Mouse (Mus musculus): ENCODE data around the gene Ppp2r5e. TPM values are rescaled to one million over a fixed set of nuclear protein-coding genes. Genes with fewer than 3 reads are reported as not detected.
A peak's percentile ranks its signal among the peaks of the same experiment; 100 is the strongest.

Gene Ppp2r5e
- polyA plus RNA-seq, 1 experiment from 2014 or later = 12.5 TPM

- no peak overlapping the region for H3K9ac ChIP-seq
- no peaks in the 10 kb centered on the region for H3K9me3 ChIP-seq
- H3K27ac ChIP-seq = no peak overlapping the region
- H3K27me3 ChIP-seq (replicated peaks) = no peaks in the 10 kb centered on the region
- no peaks in the 10 kb centered on the region for H3K36me3 ChIP-seq
- H3K4me1 ChIP-seq = peaks cover 9% of the 10 kb centered on the region
- H3K4me2 ChIP-seq = no peak overlapping the region
- WGBS = 75% methylated on average over 1 of the region's 1 CpGs
- H3K4me3 ChIP-seq (replicated peaks) = no peak overlapping the region
- ATAC-seq (ENCODE audit: insufficient read depth, low FRiP score, low read depth) = no peak
These were observed 25.9 kb downstream of the Ppp2r5e start for GRCm38 (mm10) chr12:75570138-75570537.

DNA sequence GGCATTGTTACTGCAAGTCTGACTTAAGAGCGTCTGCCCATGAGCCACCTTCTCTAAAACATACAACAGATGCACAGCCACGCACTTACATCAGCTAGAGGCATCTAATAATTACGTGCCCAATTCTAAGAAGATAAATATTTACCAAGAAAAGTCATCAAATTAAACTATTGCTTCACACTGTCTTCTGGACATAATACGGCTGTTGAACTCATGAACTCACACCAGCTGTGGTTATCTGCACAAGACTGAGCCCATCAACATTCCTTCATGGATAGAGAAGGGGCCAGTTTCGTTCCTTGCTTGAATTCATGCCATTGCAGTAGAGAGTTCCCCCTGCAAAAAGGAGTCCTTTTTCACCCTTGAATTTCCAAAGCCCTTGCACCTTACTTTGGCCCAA is 28.3 kb downstream of the Ppp2r5e start:
- no peak overlapping the region for H3K9ac ChIP-seq
- no peak for ATAC-seq (ENCODE audit: insufficient read depth, low FRiP score, low read depth)
- H3K4me1 ChIP-seq = peaks cover 13% of the 10 kb centered on the region
- no peaks in the 10 kb centered on the region for H3K27me3 ChIP-seq (replicated peaks)
- H3K4me2 ChIP-seq = no peak overlapping the region
- no peaks in the 10 kb centered on the region for H3K36me3 ChIP-seq
- peak overlapping the region; percentile 38; the same call in 1 of the 2 replicates for H3K27ac ChIP-seq
- no peak overlapping the region for H3K4me3 ChIP-seq (replicated peaks)
- 34% methylated on average over 5 of the region's 5 CpGs for WGBS
- H3K9me3 ChIP-seq = no peaks in the 10 kb centered on the region

DNA sequence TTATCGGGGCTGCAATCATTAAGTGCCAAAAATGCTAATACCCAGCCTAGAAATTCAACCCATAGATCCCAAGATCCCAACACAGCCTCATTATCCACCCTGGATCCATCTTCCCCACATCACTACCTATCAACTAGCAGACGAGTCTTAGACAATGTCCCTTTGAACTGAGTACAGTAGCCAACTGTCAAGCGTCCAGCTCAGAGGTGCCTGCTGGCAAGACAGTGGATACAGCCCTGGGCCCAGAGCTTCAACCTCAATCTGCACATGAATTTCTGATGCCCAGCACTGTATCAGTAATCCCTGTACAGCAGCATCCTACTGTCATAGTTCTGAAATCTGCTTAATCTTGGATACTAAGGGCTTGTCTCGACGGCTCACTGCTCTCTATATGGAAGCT is 30.3 kb downstream of the Ppp2r5e start:
- peaks cover 13% of the 10 kb centered on the region; the same call in 1 of the 2 replicates for H3K4me1 ChIP-seq
- 87% methylated on average over 5 of the region's 5 CpGs for WGBS
- no peak overlapping the region for H3K4me3 ChIP-seq (replicated peaks)
- no peak overlapping the region for H3K9ac ChIP-seq
- H3K9me3 ChIP-seq = no peaks in the 10 kb centered on the region
- no peaks in the 10 kb centered on the region for H3K36me3 ChIP-seq
- H3K27ac ChIP-seq = no peak overlapping the region
- no peak overlapping the region for H3K4me2 ChIP-seq
- ATAC-seq (ENCODE audit: insufficient read depth, low FRiP score, low read depth) = no peak
- H3K27me3 ChIP-seq (replicated peaks) = no peaks in the 10 kb centered on the region

DNA sequence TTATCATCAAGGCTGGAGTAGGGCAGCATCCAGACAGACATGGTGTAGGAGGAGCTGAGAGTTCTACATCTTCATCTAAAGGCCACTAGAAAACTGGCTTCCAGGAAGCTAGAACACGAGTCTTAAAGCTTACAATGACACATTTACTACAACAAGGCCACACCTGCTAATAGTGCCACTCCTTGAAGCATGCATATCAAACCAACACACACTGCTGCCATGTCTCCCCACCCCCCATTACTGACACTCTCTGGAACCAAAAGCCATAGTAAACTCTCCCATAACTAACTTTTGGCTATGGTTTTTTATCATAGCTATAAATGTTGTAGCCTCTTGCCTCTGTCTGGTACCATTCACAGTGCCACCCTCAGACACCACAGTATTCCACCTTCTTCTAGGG is 31.5 kb downstream of the Ppp2r5e start:
- H3K9me3 ChIP-seq = no peaks in the 10 kb centered on the region
- no peak overlapping the region for H3K27ac ChIP-seq
- H3K4me2 ChIP-seq = no peak overlapping the region
- WGBS = 59% methylated on average over 1 of the region's 1 CpGs
- no peaks in the 10 kb centered on the region for H3K27me3 ChIP-seq (replicated peaks)
- no peaks in the 10 kb centered on the region for H3K36me3 ChIP-seq
- no peak overlapping the region for H3K4me3 ChIP-seq (replicated peaks)
- no peak for ATAC-seq (ENCODE audit: insufficient read depth, low FRiP score, low read depth)
- H3K9ac ChIP-seq = no peak overlapping the region
- H3K4me1 ChIP-seq = peaks cover 13% of the 10 kb centered on the region; the same call in 1 of the 2 replicates

DNA sequence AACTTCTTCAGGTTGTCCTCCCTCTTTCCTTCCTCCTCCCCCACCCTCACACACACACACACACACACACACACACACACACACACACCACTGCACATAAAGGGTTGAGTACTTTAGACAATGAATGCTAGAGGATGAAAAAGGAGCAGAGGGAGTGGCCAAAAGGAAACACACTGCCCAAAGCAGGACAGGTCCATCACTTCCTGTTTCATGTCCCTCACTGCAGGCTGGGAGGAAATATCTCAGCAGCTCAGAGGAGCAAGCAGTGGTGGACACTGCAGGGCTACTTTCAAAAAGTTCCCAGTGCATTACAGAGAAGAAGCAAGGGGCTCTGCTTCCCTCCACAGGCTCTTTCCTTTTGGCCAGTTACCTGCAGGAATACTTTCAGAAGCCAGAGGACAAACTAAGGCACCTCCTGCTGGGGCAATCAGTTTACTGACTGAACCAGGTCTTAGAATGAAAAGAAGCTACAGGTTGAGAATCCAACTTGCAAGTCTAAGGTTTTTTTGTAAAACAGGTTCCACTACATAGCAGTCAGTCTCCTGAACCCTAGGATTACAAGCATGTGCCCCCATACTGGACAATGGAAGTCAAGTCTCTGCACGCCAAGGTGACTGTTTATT is 32.9 kb downstream of the Ppp2r5e start:
- Histone ChIP-seq H3K9me3 (no peaks in the 10 kb centered on the region), H3K36me3 (no peaks in the 10 kb centered on the region), H3K4me3 (replicated peaks) (no peak overlapping the region), H3K4me2 (no peak overlapping the region), H3K4me1 (peaks cover 9% of the 10 kb centered on the region; the same call in 1 of the 2 replicates), H3K27me3 (replicated peaks) (no peaks in the 10 kb centered on the region), H3K9ac (no peak overlapping the region), H3K27ac (peak overlapping the region; percentile 46; the same call in 1 of the 2 replicates)
- no peak for ATAC-seq (ENCODE audit: insufficient read depth, low FRiP score, low read depth)
- WGBS = 76% methylated on average over 1 of the region's 1 CpGs

DNA sequence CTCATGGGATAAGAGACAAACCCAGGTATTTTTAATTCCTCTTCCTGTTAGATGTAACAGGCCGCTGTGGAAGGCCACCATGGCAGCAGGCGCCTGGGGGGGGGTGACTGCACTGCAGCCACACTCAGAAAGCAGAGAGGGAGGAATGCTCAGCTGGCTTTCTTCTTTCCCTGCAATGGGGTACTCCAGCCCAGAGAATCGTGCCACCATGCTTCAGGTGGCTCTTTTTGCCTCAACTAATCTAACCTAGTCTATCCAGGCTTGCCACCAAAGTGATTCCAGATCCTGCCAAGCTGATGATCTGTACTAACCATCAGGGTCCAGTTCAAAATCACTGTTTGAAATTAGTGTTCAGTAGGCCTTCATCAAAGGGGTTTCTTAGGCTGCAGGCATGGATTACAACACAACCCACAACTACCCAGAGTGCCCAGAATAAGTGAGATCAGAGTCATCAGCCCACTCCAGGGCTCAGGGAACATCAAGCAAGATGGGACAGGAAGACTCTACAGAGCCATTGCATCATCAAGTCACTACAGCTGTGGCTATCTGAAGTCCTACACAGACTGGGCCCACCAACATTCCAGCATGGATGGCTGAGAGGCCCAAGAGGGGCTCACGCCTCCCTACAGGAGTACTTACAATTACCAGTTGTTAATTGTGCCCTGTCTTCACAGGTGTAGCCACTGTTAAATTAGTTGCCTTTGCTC is 35.2 kb downstream of the Ppp2r5e start:
- Histone ChIP-seq H3K9ac (no peak overlapping the region), H3K27me3 (replicated peaks) (no peaks in the 10 kb centered on the region), H3K27ac (no peak overlapping the region), H3K9me3 (no peaks in the 10 kb centered on the region), H3K4me2 (no peak overlapping the region), H3K4me3 (replicated peaks) (no peak overlapping the region), H3K4me1 (peaks cover 10% of the 10 kb centered on the region; the same call in 1 of the 2 replicates), H3K36me3 (no peaks in the 10 kb centered on the region)
- no peak for ATAC-seq (ENCODE audit: insufficient read depth, low FRiP score, low read depth)
- 89% methylated on average over 4 of the region's 4 CpGs for WGBS

- Histone ChIP-seq H3K27me3 (replicated peaks) (no peaks in the 10 kb centered on the region), H3K9me3 (no peaks in the 10 kb centered on the region), H3K9ac (no peak overlapping the region), H3K4me3 (replicated peaks) (no peak overlapping the region), H3K36me3 (no peaks in the 10 kb centered on the region), H3K4me1 (peaks cover 12% of the 10 kb centered on the region; the same call in 1 of the 2 replicates), H3K27ac (no peak overlapping the region), H3K4me2 (no peak overlapping the region)
- peak; percentile 83 for ATAC-seq (ENCODE audit: insufficient read depth, low FRiP score, low read depth)
- WGBS = 62% methylated on average over 2 of the region's 2 CpGs
These were observed 36.8 kb downstream of the Ppp2r5e start for GRCm38 (mm10) chr12:75559196-75559595.

- Histone ChIP-seq H3K9me3 (no peaks in the 10 kb centered on the region), H3K9ac (no peak overlapping the region), H3K36me3 (no peaks in the 10 kb centered on the region), H3K4me2 (no peak overlapping the region), H3K4me1 (peaks cover 8% of the 10 kb centered on the region; the same call in 1 of the 2 replicates), H3K4me3 (replicated peaks) (no peak overlapping the region), H3K27me3 (replicated peaks) (no peaks in the 10 kb centered on the region), H3K27ac (no peak overlapping the region)
- ATAC-seq (ENCODE audit: insufficient read depth, low FRiP score, low read depth) = no peak
- WGBS = 61% methylated on average over 2 of the region's 2 CpGs
These were observed 38.2 kb downstream of the Ppp2r5e start for GRCm38 (mm10) chr12:75557813-75558212.

- H3K27ac ChIP-seq = no peak overlapping the region
- no peaks in the 10 kb centered on the region for H3K27me3 ChIP-seq (replicated peaks)
- no peak overlapping the region for H3K9ac ChIP-seq
- no peaks in the 10 kb centered on the region for H3K9me3 ChIP-seq
- WGBS = 57% methylated on average over 3 of the region's 3 CpGs
- H3K4me1 ChIP-seq = peaks cover 8% of the 10 kb centered on the region; the same call in 1 of the 2 replicates
- H3K36me3 ChIP-seq = no peaks in the 10 kb centered on the region
- H3K4me2 ChIP-seq = no peak overlapping the region
- H3K4me3 ChIP-seq (replicated peaks) = no peak overlapping the region
- no peak for ATAC-seq (ENCODE audit: insufficient read depth, low FRiP score, low read depth)
These were observed 41.0 kb downstream of the Ppp2r5e start for GRCm38 (mm10) chr12:75555032-75555431.

DNA sequence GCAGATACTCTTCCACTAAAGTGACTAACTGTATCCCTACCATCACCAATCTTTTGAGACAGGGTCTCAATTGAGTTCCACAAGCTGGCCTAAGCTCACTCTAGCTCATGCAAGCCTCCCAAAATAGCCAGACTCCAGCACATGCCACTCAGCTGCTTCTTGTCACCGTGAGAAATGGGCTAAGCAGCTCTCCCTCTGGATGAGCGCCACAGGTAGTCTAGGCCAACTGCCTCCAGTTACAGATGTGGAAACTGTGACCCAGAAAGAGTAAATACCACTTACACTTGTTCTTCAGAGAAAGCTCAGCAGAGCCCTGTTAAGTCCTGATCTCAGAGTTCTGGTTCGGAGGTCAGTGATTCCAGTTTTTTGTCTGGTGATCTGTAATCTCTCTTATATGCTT is 43.7 kb downstream of the Ppp2r5e start:
- ATAC-seq (ENCODE audit: insufficient read depth, low FRiP score, low read depth) = no peak
- H3K36me3 ChIP-seq = no peaks in the 10 kb centered on the region
- no peak overlapping the region for H3K4me2 ChIP-seq
- no peaks in the 10 kb centered on the region for H3K9me3 ChIP-seq
- no peaks in the 10 kb centered on the region for H3K27me3 ChIP-seq (replicated peaks)
- H3K4me1 ChIP-seq = 0 out of 2 replicates have a peak, but pooled peaks cover 4% of the 10 kb centered on the region
- H3K9ac ChIP-seq = no peak overlapping the region
- 85% methylated on average over 3 of the region's 3 CpGs for WGBS
- no peak overlapping the region for H3K27ac ChIP-seq
- no peak overlapping the region for H3K4me3 ChIP-seq (replicated peaks)

- no peaks in the 10 kb centered on the region for H3K9me3 ChIP-seq
- H3K27ac ChIP-seq = no peak overlapping the region
- no peaks in the 10 kb centered on the region for H3K27me3 ChIP-seq (replicated peaks)
- H3K4me1 ChIP-seq = 0 out of 2 replicates have a peak, but pooled peaks cover 4% of the 10 kb centered on the region
- H3K9ac ChIP-seq = no peak overlapping the region
- no peak overlapping the region for H3K4me3 ChIP-seq (replicated peaks)
- no peaks in the 10 kb centered on the region for H3K36me3 ChIP-seq
- WGBS = 87% methylated on average over 5 of the region's 5 CpGs
- ATAC-seq (ENCODE audit: insufficient read depth, low FRiP score, low read depth) = no peak
- no peak overlapping the region for H3K4me2 ChIP-seq
These were observed 44.4 kb downstream of the Ppp2r5e start for GRCm38 (mm10) chr12:75551671-75552070.

GRCm38 (mm10) chr12:75548999-75549398 is 47.0 kb downstream of the Ppp2r5e start:
- no peaks in the 10 kb centered on the region for H3K36me3 ChIP-seq
- H3K4me3 ChIP-seq (replicated peaks) = no peak overlapping the region
- H3K27me3 ChIP-seq (replicated peaks) = no peaks in the 10 kb centered on the region
- H3K27ac ChIP-seq = no peak overlapping the region
- H3K9ac ChIP-seq = no peak overlapping the region
- H3K4me1 ChIP-seq = no peaks in the 10 kb centered on the region
- ATAC-seq (ENCODE audit: insufficient read depth, low FRiP score, low read depth) = no peak
- H3K9me3 ChIP-seq = no peaks in the 10 kb centered on the region
- H3K4me2 ChIP-seq = no peak overlapping the region
- 80% methylated on average over 9 of the region's 9 CpGs for WGBS

Measured in stomach, embryonic 15.5 days (tissue).